Mouse (Mus musculus) heart, embryonic 10.5 days (tissue): ENCODE data around the gene Tyms. TPM values are rescaled to one million over a fixed set of nuclear protein-coding genes. Genes with fewer than 3 reads are reported as not detected.

Experiments used
- DNase-seq: peaks from one replicate; pipeline ENCODE4 v3.0.0-alpha.2; 2017; ENCODE audit warnings: low spot score
- H3K27ac ChIP-seq: fragments of 300-500 bp; sonication (generic); 2 replicates; pipeline ENCODE4 v1.5.1; 2016; ENCODE audit warnings: mild to moderate bottlenecking
- H3K27me3 ChIP-seq: fragments of 300-500 bp; sonication (generic); 2 replicates; pipeline ENCODE4 v1.6.1; 2016; ENCODE audit warnings: mild to moderate bottlenecking; ENCODE audit not compliant: poor library complexity, insufficient read depth, severe bottlenecking
- H3K36me3 ChIP-seq: fragments of 300-500 bp; sonication (generic); 2 replicates; pipeline ENCODE4 v1.6.1; 2016; ENCODE audit warnings: mild to moderate bottlenecking, moderate library complexity
- H3K4me1 ChIP-seq: fragments of 300-500 bp; sonication (generic); 2 replicates; pipeline ENCODE4 v1.6.1; 2016; ENCODE audit warnings: mild to moderate bottlenecking
- H3K4me3 ChIP-seq: fragments of 300-500 bp; sonication (generic); 2 replicates; pipeline ENCODE4 v1.5.1; 2016; ENCODE audit warnings: mild to moderate bottlenecking, moderate library complexity
- H3K9me3 ChIP-seq: fragments of 300-500 bp; sonication (generic); 2 replicates; pipeline ENCODE4 v1.6.1; 2016; ENCODE audit warnings: mild to moderate bottlenecking, moderate library complexity
- WGBS: fragments of 180-500 bp; shearing (Covaris S2); methylation state at CpG from one replicate; pipeline ENCODE4 v1.1.7; 2016; 5-methylcytosine and 5-hydroxymethylcytosine counted together
- polyA plus RNA-seq: library from polyadenylated mRNA; unstranded; fragments of >200 nt; fragmentation: Nextera tagmentation; extraction: Ambion mirVana; gene quantifications from 2 replicates; pipeline ENCODE4 v1.2.1, GENCODE M21; 2016

The Tyms gene
- 184 and 286 TPM in 2 replicates for polyA plus RNA-seq

- WGBS, result 1% methylated on average over 45 of the region's 45 CpGs
- peak; percentile 96 for DNase-seq
- Histone ChIP-seq H3K27ac (peak within 1 kb of the TSS; percentile 94), H3K4me3 (peak within 1 kb of the TSS; percentile 77), H3K36me3 (peaks cover 38% of the 10 kb centered on the region), H3K9me3 (no peaks in the 10 kb centered on the region), H3K27me3 (no peaks in the 10 kb centered on the region), H3K4me1 (peaks cover 3% of the 10 kb centered on the region; the same call in 1 of the 2 replicates)
Observed at GRCm38 (mm10) chr5:30072825-30073821, at the start of gene Tyms. Gene Tyms (minus strand): TSS chr5:30073617.

DNA sequence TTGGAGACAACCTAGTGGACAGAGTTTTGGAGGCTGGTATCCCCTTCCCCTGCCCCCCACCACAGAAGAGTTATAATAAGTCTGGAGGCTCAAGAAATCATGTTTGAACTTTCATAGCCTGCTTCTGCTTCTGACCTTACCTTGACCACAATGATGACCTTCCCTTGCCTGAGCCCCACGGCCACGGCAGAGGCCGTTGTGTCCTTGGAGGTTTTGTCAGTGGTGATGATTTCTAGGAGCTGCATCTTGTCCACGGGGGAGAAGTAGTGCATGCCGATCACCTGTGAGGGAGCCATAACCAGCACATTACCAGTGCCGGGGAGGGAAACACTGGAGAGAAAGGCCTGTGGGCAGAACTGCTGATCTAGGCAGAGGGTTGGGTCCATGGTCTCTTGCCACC lies 49.1 kb upstream of the Tyms start:
- Histone ChIP-seq H3K9me3 (no peaks in the 10 kb centered on the region), H3K27ac (no peak overlapping the region), H3K36me3 (peaks cover 99% of the 10 kb centered on the region), H3K4me3 (no peak overlapping the region), H3K27me3 (0 out of 2 replicates have a peak, but pooled peaks cover under 1% of the 10 kb centered on the region), H3K4me1 (no peaks in the 10 kb centered on the region)
- 88% methylated on average over 6 of the region's 6 CpGs for WGBS
- DNase-seq, result peak; percentile 72

- Histone ChIP-seq H3K36me3 (peaks cover 86% of the 10 kb centered on the region), H3K4me1 (no peaks in the 10 kb centered on the region), H3K9me3 (no peaks in the 10 kb centered on the region), H3K4me3 (no peak overlapping the region), H3K27me3 (peaks cover 23% of the 10 kb centered on the region), H3K27ac (no peak overlapping the region)
- 87% methylated on average over 7 of the region's 7 CpGs for WGBS
- DNase-seq, result no peak
Observed at GRCm38 (mm10) chr5:30120106-30120505, 46.7 kb upstream of the Tyms start.

DNA sequence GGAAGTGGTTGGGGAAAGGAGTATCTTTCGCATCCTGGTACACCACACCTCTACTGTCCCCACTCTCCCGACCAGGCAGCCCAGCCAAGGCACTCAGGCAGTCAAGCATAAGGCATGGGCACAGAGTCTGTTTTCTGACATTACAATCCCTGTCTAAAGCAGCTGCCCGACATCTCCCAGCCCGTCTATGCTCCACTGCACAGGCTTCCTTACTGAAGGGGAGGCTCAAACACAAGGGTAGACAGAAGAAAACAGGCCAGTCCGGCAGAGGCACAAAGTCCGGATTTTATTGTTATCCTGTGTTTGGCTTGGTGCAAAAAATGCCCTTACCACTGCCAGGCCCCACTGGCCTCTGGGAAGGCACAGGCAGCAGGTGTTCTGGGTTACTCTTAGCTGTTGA lies 45.7 kb upstream of the Tyms start:
- no peak for DNase-seq
- 83% methylated on average over 6 of the region's 6 CpGs for WGBS
- H3K36me3 ChIP-seq, result peaks cover 76% of the 10 kb centered on the region

GRCm38 (mm10) chr5:30118018-30118417 lies 44.6 kb upstream of the Tyms start:
- Histone ChIP-seq H3K4me1 (peaks cover 15% of the 10 kb centered on the region), H3K27me3 (peaks cover 44% of the 10 kb centered on the region), H3K4me3 (no peak overlapping the region), H3K27ac (no peak overlapping the region), H3K9me3 (no peaks in the 10 kb centered on the region), H3K36me3 (peaks cover 65% of the 10 kb centered on the region)
- WGBS, result 79% methylated on average over 1 of the region's 1 CpGs
- peak; percentile 61 for DNase-seq

More for the DNA sequence above, 45.7 kb upstream of the Tyms start:
- H3K9me3 ChIP-seq, result no peaks in the 10 kb centered on the region
- H3K4me3 ChIP-seq, result no peak overlapping the region
- H3K4me1 ChIP-seq, result peaks cover 8% of the 10 kb centered on the region
- H3K27ac ChIP-seq, result no peak overlapping the region
- H3K27me3 ChIP-seq, result peaks cover 33% of the 10 kb centered on the region

DNA sequence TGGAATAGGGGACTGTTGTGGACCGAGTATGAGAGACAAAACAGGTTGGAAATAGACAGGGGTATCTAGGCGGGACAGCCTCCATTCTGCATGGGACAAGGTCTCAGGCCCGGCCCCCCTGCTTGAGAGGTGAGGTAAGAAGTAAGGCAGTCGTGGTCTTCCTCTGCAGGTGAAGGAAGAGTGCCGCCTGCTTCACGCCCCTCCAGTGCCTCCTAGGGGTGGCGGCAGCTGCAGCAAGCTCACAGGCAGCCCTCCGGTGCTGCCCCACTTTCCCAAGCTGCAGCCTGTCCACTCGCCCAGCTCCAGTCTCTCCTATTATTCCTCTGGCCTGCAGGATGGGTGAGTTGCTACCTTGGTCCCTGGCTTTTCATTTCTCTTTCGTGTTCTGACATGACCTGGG lies 42.3 kb upstream of the Tyms start:
- Histone ChIP-seq H3K4me1 (peaks cover 24% of the 10 kb centered on the region), H3K27ac (no peak overlapping the region), H3K36me3 (peaks cover 42% of the 10 kb centered on the region), H3K27me3 (peaks cover 67% of the 10 kb centered on the region), H3K4me3 (no peak overlapping the region), H3K9me3 (no peaks in the 10 kb centered on the region)
- no peak for DNase-seq
- WGBS, result 18% methylated on average over 10 of the region's 10 CpGs

DNA sequence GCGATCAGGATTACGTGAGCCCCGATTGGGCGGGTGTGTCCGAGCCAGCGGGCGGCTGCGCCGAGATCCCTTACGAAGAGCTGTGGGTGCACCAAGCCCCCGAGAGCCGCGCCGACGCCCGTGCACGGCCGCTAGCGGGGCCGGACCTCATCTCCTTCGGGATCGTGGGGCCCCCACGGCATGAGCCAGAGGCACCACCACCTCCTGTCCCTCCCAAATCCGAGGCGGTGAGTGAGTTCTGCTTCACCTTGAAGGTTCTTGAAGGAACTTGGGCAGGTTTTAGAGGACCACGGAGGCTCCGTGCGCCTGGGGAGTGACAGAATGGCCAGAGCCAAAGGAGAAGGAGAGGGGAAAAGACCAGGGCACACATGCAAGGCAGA lies 41.3 kb upstream of the Tyms start:
- Histone ChIP-seq H3K4me3 (peak overlapping the region; percentile 73), H3K27me3 (peaks cover 77% of the 10 kb centered on the region), H3K27ac (peak overlapping the region; percentile 59), H3K9me3 (no peaks in the 10 kb centered on the region), H3K36me3 (peaks cover 32% of the 10 kb centered on the region), H3K4me1 (peaks cover 33% of the 10 kb centered on the region)
- no peak for DNase-seq
- 1% methylated on average over 28 of the region's 28 CpGs for WGBS

DNA sequence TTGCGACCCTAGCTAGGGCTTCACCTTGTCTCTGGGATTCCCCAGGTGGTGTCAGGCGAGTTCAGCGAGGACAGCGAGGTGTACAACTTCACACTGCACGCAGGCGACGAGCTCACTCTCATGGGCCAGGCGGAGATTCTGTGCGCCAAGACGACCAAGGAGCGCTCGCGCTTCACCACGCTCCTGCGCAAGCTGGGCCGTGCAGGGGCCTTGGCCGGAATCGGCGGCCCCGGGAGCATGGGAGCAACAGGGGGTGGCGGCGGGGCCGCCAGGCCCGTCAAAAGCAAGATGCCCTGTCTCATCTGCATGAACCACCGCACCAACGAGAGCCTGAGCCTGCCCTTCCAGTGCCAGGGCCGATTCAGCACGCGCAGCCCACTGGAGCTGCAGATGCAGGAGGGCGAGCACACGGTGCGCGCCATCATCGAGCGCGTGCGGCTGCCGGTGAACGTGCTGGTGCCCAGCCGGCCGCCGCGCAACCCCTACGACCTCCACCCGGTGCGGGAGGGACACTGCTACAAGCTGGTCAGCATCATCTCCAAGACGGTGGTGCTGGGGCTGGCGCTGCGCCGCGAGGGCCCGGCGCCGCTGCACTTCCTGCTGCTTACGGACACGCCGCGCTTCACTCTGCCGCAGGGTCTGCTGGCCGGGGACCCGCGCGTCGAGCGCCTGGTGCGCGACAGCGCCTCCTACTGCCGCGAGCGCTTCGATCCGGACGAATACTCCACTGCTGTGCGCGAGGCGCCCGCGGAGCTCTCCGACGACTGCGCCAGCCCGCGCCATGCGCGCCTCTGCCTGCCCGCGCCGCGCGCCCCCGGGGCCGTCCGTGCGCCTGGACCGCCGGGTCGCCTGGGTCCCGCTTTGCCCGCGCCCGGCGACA lies 40.7 kb upstream of the Tyms start:
- H3K27me3 ChIP-seq, result peaks cover 83% of the 10 kb centered on the region
- H3K9me3 ChIP-seq, result no peaks in the 10 kb centered on the region
- peak overlapping the region; percentile 59 for H3K27ac ChIP-seq
- H3K4me1 ChIP-seq, result peaks cover 34% of the 10 kb centered on the region
- peak; percentile 88 for DNase-seq
- peaks cover 26% of the 10 kb centered on the region for H3K36me3 ChIP-seq
- peak overlapping the region; percentile 73 for H3K4me3 ChIP-seq
- WGBS, result under 1% methylated on average over 102 of the region's 103 CpGs

DNA sequence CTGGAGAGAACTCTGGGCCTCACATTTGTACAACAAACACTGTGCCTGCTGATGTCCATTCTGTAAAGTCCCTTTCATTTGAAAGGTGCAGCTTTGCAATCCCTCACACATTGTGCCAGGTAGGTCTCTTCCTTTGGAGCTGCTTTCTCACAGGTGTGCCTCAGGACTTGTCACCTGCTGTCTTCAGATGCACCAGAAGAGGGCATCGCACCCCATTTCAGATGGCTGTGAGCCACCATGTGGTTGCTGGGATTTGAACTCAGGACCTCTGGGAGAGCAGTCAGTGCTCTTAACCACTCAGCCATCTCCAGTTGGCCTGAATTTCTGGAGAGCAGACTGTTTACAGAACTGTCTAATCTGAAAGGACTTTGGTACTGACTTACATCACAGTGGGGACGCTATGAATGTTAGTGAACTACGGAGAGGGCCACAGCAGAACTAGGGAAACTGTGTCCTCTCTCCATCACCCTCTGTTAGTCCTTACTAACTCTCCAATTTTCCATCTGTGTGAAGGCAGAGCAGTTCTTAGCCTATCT lies 39.2 kb upstream of the Tyms start:
- Histone ChIP-seq H3K9me3 (no peaks in the 10 kb centered on the region), H3K27me3 (peaks cover 98% of the 10 kb centered on the region), H3K4me1 (peaks cover 40% of the 10 kb centered on the region), H3K36me3 (peaks cover 11% of the 10 kb centered on the region), H3K27ac (no peak overlapping the region), H3K4me3 (no peak overlapping the region)
- WGBS, result 77% methylated on average over 3 of the region's 3 CpGs
- no peak for DNase-seq

GRCm38 (mm10) chr5:30111771-30112170 lies 38.4 kb upstream of the Tyms start:
- Histone ChIP-seq H3K27me3 (peaks cover 99% of the 10 kb centered on the region), H3K36me3 (peaks cover 3% of the 10 kb centered on the region), H3K9me3 (no peaks in the 10 kb centered on the region), H3K4me1 (peaks cover 47% of the 10 kb centered on the region), H3K4me3 (no peak overlapping the region), H3K27ac (0 out of 2 replicates have a peak overlapping the region, but pooled peaks have one; percentile 11)
- 67% methylated on average over 3 of the region's 3 CpGs for WGBS
- no peak for DNase-seq

- H3K27me3 ChIP-seq, result peaks cover 99% of the 10 kb centered on the region
- H3K4me3 ChIP-seq, result peak overlapping the region; percentile 51
- no peaks in the 10 kb centered on the region for H3K9me3 ChIP-seq
- under 1% methylated on average over 18 of the region's 18 CpGs for whole genome bisulfite sequencing
- peaks cover 49% of the 10 kb centered on the region for H3K4me1 ChIP-seq
- H3K36me3 ChIP-seq, result no peaks in the 10 kb centered on the region
- peak; percentile 87 for DNase-seq
- peak overlapping the region; percentile 47; the same call in 1 of the 2 replicates for H3K27ac ChIP-seq
Observed at GRCm38 (mm10) chr5:30111126-30111525, 37.7 kb upstream of the Tyms start.

DNA sequence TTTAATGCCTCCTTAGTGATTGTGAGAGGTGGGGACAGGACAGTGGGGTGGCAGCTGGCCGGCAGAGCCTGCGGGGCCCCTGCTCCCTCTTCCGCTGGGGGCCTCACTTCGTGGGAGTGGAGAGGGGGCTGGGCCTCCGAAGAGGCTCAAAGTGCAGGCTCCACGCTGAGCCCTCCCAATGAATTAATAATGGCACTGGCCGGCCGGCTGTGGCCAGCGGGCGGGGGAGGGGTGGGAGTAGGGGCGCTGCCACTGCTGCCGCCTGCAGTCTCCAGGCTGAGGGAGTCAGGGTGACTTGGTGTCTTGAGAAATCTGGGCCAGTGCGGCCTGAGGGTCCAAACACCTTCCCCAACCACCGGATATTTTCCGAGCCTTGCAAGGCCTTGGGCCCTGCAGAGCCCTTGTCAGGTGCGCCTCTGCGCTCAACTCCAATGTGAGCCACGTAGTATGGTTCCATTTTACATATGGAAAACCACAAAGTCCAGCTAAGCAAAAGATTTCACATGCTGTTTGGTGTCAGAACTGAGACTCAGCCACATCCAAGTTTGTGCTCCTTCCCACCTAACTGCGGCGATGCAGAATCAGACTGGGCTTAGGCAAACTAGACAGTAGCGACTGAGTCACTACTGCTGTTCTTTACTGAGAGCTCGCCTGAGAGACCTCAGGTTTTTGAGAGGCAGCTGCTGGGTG lies 37.1 kb upstream of the Tyms start:
- Histone ChIP-seq H3K4me1 (peaks cover 55% of the 10 kb centered on the region), H3K4me3 (peak overlapping the region; percentile 51), H3K27ac (peak overlapping the region; percentile 47; the same call in 1 of the 2 replicates), H3K9me3 (no peaks in the 10 kb centered on the region), H3K36me3 (no peaks in the 10 kb centered on the region), H3K27me3 (peaks cover 100% of the 10 kb centered on the region)
- peak; percentile 72 for DNase-seq
- 8% methylated on average over 21 of the region's 22 CpGs for WGBS
